Mouse (Mus musculus) heart, embryonic 12.5 days (tissue): ENCODE data around the gene Tek. TPM values are rescaled to one million over a fixed set of nuclear protein-coding genes. Genes with fewer than 3 reads are reported as not detected.

Experiments
- ATAC-seq: fragments of 200-750 bp; cut with Nextera tagmentation; 2 replicates; pipeline ENCODE4 v1.8.0; 2017; ENCODE audit warnings: moderate TSS enrichment, moderate library complexity; ENCODE audit not compliant: insufficient number of reproducible peaks, low FRiP score
- H3K27ac ChIP-seq: fragments of 300-500 bp; sonication (generic); 2 replicates; pipeline ENCODE4 v1.5.1; 2016; ENCODE audit warnings: mild to moderate bottlenecking, moderate library complexity; ENCODE audit not compliant: poor library complexity, severe bottlenecking
- H3K27me3 ChIP-seq: fragments of 300-500 bp; sonication (generic); replicated peaks from 2 replicates; pipeline ENCODE4 v1.6.1; 2016; ENCODE audit warnings: mild to moderate bottlenecking, moderate library complexity
- H3K36me3 ChIP-seq: fragments of 300-500 bp; sonication (generic); 2 replicates; pipeline ENCODE4 v1.6.1; 2016; ENCODE audit warnings: mild to moderate bottlenecking, moderate library complexity
- H3K4me1 ChIP-seq: fragments of 300-500 bp; sonication (generic); replicated peaks from 2 replicates; pipeline ENCODE4 v1.6.1; 2016; ENCODE audit warnings: mild to moderate bottlenecking
- H3K4me2 ChIP-seq: fragments of 300-500 bp; sonication (generic); 2 replicates; pipeline ENCODE4 v1.6.1; 2016; ENCODE audit warnings: mild to moderate bottlenecking, moderate library complexity
- H3K4me3 ChIP-seq: fragments of 300-500 bp; sonication (generic); 2 replicates; pipeline ENCODE4 v1.5.1; 2016; ENCODE audit warnings: mild to moderate bottlenecking
- H3K9ac ChIP-seq: fragments of 300-500 bp; sonication (generic); 2 replicates; pipeline ENCODE4 v1.6.1; 2016; ENCODE audit warnings: mild to moderate bottlenecking, moderate library complexity
- H3K9me3 ChIP-seq: fragments of 300-500 bp; sonication (generic); replicated peaks from 2 replicates; pipeline ENCODE4 v1.6.1; 2016; ENCODE audit warnings: mild to moderate bottlenecking, moderate library complexity
- WGBS: fragments of 180-500 bp; shearing (Covaris S2); methylation state at CpG from one replicate; pipeline ENCODE4 v1.1.7; 2016; 5-methylcytosine and 5-hydroxymethylcytosine counted together
- polyA plus RNA-seq: library from polyadenylated mRNA; unstranded; fragments of >200 nt; fragmentation: Nextera tagmentation; extraction: Ambion mirVana; gene quantifications from 2 replicates; pipeline ENCODE4 v1.2.1, GENCODE M21; 2016

The Tek gene
- polyA plus RNA-seq, 1 experiment from 2014 or later: 66.6 TPM

DNA sequence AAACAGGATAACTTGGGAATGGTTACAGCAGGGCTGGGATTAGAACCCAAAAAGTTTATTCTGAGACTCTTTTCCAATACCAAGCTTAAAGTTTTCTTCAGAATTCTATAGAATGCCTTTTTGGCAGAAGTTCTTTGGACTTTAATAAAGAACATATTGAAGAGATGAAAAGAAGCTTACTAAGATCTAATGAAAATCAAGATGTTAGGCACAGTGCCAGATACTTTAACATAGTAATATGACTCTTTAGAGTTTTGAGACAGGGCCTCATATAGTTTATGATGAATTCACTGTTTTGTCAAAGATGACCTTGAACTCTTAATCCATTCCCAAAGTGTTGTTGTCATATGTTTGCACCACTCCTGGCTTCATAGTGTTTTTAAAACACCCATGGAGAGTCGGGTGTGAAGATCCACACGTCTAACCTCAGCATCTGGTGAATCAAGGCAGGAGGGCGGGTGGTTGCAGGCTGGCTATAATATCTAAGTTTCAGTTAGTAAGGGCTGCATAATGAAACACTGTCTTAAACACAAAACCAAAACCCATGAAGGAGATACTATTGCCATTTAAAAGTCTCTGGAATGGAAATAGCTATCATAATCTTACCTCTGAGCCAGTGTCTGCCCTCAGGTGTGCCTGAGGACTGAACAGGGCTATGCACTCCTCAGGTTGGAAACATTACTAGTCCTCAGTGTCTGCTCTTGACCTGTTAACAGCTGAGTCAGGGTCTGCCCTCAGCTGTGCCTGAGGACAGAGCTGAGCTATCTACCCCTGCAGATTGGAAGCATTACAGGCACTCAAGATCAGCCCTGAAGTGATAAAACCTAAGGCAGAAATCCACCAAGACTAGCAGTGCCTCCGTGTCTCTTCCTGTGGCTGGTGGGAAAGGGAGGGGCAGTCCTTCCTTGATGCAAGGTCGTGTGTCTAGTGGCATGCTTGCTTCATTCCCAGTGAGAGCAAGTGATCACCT is 1.5 kb upstream of the Tek start:
- 38% methylated on average over 5 of the region's 5 CpGs for WGBS
- Histone ChIP-seq H3K9me3 (no peaks in the 10 kb centered on the region), H3K27me3 (no peaks in the 10 kb centered on the region), H3K36me3 (no peaks in the 10 kb centered on the region), H3K4me1 (peaks cover 21% of the 10 kb centered on the region), H3K9ac (no peak overlapping the region), H3K27ac (peak overlapping the region; percentile 32; the same call in 1 of the 2 replicates), H3K4me2 (no peak overlapping the region), H3K4me3 (no peak overlapping the region)
- ATAC-seq: no peak

DNA sequence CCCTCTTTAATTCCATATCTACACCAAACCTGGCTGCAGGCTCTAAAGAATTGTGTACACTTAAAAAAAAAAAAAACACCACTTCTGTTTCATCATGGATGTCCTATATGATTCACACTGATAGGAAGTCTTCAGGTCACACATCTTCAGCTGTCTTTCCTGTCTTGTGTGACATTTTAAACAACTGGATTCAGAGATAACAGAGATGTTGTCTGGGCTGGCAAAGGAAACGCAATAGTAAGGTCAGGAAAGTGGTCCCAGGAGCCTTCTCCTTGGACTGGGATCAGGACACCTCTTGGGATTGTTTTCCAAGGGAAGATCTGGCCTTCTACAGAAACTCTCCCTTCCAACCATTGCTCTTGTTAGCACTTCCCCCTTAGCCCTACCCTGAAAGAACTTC is 2.7 kb downstream of the Tek start:
- H3K4me3 ChIP-seq: peak overlapping the region; percentile 39
- H3K4me2 ChIP-seq: peak overlapping the region; percentile 49
- peaks cover 37% of the 10 kb centered on the region for H3K4me1 ChIP-seq
- H3K36me3 ChIP-seq: no peaks in the 10 kb centered on the region
- ATAC-seq: no peak
- no peaks in the 10 kb centered on the region for H3K27me3 ChIP-seq
- WGBS: 40% methylated on average over 1 of the region's 1 CpGs
- H3K9ac ChIP-seq: no peak overlapping the region
- H3K27ac ChIP-seq: 0 out of 2 replicates have a peak overlapping the region, but pooled peaks have one; percentile 5
- H3K9me3 ChIP-seq: no peaks in the 10 kb centered on the region

DNA sequence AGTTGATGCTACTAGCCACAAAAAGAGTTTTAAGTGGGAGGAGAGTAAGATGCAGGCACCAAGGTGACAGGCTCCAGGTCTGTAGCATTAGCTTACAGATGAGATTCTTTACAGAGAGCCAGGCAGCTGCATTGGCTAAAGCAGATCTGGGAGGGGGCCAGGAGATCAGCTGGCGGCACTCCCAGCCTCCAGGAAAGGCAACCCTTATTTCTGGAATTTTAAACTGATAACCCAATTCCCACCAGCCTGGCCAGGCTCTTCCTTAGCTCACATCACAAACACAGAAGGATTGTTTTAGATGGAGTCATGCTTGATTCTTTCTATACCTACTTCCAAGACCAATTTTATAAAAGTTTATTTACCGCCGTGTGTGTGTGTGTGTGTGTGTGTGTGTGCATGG is 6.7 kb downstream of the Tek start:
- Histone ChIP-seq H3K4me1 (peaks cover 30% of the 10 kb centered on the region), H3K36me3 (no peaks in the 10 kb centered on the region), H3K27ac (peak overlapping the region; percentile 80), H3K9me3 (no peaks in the 10 kb centered on the region), H3K9ac (no peak overlapping the region), H3K4me3 (no peak overlapping the region), H3K27me3 (no peaks in the 10 kb centered on the region), H3K4me2 (peak overlapping the region; percentile 41)
- WGBS: 40% methylated on average over 3 of the region's 3 CpGs
- peak; percentile 79 for ATAC-seq

DNA sequence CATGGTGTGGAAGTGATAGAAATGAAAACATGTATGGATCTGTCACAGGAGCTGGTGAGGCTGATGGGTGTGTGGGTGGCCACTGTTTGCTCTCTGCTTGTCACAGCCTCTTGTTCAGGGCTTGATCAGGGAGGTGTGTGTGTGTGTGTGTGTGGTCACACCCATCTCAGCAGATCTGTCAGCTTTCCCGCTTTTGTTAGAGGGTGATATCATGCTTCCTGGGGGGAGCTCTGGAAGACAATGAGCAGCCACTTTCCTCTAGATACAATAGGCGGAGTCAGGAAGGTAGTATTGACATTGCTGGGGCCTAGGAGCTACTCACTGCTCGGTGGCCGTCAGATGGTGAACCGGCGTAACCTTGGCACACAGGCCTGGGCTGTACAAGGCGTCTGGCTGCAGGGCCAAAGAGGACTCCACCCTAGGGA is 7.3 kb downstream of the Tek start:
- WGBS: 34% methylated on average over 7 of the region's 7 CpGs
- Histone ChIP-seq H3K4me2 (peak overlapping the region; percentile 41), H3K4me3 (no peak overlapping the region), H3K9ac (no peak overlapping the region), H3K4me1 (peaks cover 35% of the 10 kb centered on the region), H3K27me3 (no peaks in the 10 kb centered on the region), H3K9me3 (no peaks in the 10 kb centered on the region), H3K36me3 (no peaks in the 10 kb centered on the region), H3K27ac (peak overlapping the region; percentile 80)
- peak; percentile 87 for ATAC-seq

DNA sequence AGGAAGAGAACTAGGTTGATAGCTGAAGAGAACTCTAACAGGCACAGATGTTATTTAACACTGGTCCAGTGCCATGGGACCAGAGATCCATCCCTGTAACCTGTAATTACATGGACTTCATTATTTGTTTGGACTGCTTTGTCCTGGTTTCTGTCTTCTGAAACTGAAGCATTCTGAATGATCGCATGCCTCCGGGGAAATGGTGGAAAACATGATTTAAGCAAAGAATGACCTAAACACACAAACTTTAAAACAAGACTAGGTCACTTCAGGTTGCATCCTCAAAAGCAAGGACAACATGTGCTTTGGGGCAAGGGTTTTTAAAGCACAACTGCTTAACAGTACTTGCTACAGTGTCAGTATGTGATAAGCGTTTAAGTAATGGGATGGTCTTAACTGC is 8.2 kb downstream of the Tek start:
- Histone ChIP-seq H3K9ac (no peak overlapping the region), H3K4me1 (peaks cover 39% of the 10 kb centered on the region), H3K27me3 (no peaks in the 10 kb centered on the region), H3K4me3 (no peak overlapping the region), H3K36me3 (no peaks in the 10 kb centered on the region), H3K4me2 (no peak overlapping the region), H3K27ac (no peak overlapping the region), H3K9me3 (no peaks in the 10 kb centered on the region)
- no peak for ATAC-seq
- 77% methylated on average over 3 of the region's 3 CpGs for WGBS

DNA sequence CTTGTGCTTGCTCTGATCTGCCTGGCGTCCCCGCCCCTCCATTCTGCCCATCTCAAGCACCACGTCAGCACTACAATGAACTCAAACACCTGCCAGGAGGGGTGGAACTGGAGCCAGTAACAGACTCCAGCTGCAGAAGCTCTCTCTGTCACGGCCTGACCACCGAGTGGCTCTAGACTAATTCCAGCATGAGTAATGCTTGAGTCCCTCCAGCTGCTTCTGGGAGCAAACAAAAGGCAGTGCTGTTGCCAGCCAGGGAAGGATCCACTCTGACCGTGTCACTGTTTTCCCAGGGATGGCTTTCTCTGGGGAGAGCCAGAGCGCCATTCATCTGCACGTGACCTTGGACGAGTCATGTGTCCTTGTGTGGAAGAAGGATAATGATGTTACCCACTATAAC is 13.4 kb downstream of the Tek start:
- ATAC-seq: peak; percentile 81
- Histone ChIP-seq H3K9me3 (no peaks in the 10 kb centered on the region), H3K4me3 (no peak overlapping the region), H3K4me2 (peak overlapping the region; percentile 17), H3K36me3 (no peaks in the 10 kb centered on the region), H3K4me1 (peaks cover 22% of the 10 kb centered on the region), H3K9ac (no peak overlapping the region), H3K27ac (peak overlapping the region; percentile 25), H3K27me3 (no peaks in the 10 kb centered on the region)
- 30% methylated on average over 9 of the region's 9 CpGs for WGBS

DNA sequence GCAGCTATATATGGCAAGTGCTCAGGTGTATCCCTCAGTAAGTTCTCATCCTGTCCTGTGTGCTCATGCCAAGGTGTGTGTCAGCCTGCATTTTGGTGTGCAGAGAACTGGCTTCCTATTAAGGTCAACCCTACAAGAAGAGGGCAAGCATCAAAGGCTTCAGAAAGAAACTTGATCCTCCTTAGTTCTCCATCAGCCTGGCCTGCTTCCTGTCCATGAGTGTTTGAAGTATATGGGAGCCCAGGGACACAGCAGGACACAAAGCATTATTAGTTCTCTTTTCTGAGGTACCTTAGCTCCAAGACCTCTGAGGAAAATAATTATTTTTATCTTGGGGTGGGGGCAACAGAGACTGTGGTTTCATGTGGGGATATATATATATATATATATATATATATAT is 26.1 kb downstream of the Tek start:
- Histone ChIP-seq H3K27ac (no peak overlapping the region), H3K9me3 (peaks cover 3% of the 10 kb centered on the region; the same call in 1 of the 2 replicates), H3K4me2 (no peak overlapping the region), H3K9ac (no peak overlapping the region), H3K4me3 (no peak overlapping the region), H3K4me1 (0 out of 2 replicates have a peak, but pooled peaks cover 5% of the 10 kb centered on the region), H3K36me3 (no peaks in the 10 kb centered on the region; the same call in 1 of the 2 replicates), H3K27me3 (no peaks in the 10 kb centered on the region)
- no peak for ATAC-seq

DNA sequence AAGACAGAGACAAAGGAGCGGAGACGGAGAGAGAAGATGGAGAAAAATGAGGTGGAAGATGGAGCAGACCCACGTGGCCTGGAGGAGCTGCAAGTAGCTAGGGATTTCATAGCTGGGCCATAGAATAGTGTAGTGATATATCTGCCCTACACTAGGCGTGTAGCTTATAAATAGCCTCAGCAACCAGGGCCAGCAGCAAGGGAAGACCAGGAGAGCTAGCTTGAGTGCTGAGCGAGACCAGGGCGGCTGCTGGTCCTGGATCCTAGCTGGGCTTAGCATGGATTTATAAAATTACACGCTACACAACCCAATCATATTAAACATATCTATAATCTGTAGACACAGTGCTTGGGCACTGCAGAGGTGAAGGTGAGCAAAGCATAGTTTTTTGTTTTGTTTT is 27.1 kb downstream of the Tek start:
- WGBS: 70% methylated on average over 7 of the region's 7 CpGs
- no peaks in the 10 kb centered on the region; the same call in 1 of the 2 replicates for H3K36me3 ChIP-seq
- H3K4me2 ChIP-seq: no peak overlapping the region
- H3K9me3 ChIP-seq: peaks cover 3% of the 10 kb centered on the region; the same call in 1 of the 2 replicates
- ATAC-seq: no peak
- no peak overlapping the region for H3K27ac ChIP-seq
- no peak overlapping the region for H3K4me3 ChIP-seq
- no peak overlapping the region for H3K9ac ChIP-seq
- 0 out of 2 replicates have a peak, but pooled peaks cover 5% of the 10 kb centered on the region for H3K4me1 ChIP-seq
- H3K27me3 ChIP-seq: no peaks in the 10 kb centered on the region

DNA sequence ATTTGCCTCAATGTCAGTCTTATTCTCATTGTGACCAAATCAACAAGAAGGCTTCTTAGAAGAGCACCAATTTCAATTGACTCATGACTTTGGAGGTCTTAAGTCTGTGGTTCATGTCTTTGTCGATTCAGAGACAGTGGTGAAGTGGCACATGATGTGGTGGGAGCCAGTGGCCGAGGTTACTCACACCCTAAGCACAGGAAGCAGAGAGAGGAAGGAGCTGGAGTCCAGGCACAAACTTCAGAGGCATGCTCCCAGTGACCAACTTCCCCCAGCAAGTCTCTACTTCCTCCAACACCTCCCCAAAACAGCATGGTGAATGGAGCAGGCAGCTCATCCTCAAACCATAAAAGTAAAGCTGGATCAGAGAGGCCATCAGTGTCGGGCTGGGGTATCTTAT is 29.5 kb downstream of the Tek start:
- Histone ChIP-seq H3K4me1 (0 out of 2 replicates have a peak, but pooled peaks cover 5% of the 10 kb centered on the region), H3K9ac (no peak overlapping the region), H3K27me3 (no peaks in the 10 kb centered on the region), H3K27ac (no peak overlapping the region), H3K4me2 (no peak overlapping the region), H3K36me3 (no peaks in the 10 kb centered on the region; the same call in 1 of the 2 replicates), H3K4me3 (no peak overlapping the region), H3K9me3 (peaks cover 3% of the 10 kb centered on the region; the same call in 1 of the 2 replicates)
- WGBS: 62% methylated on average over 3 of the region's 3 CpGs
- ATAC-seq: no peak

DNA sequence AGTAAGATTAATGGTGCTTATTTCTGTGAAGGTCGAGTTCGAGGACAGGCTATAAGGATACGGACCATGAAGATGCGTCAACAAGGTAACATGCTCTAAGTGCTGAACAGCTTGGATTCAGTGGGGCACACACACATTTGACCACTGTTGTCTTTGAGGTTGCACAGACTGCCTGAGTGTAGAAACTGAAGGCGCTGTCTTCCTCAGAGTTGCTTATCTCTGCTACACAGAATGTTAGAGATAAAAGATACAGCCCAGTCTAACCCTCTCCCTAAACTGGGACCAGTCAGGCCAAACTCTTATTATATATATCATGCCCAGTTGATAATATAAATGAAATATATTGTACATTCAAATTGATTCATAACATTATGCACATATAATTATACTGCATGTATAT is 42.0 kb downstream of the Tek start:
- H3K9me3 ChIP-seq: 0 out of 2 replicates have a peak, but pooled peaks cover 2% of the 10 kb centered on the region
- ATAC-seq: no peak
- H3K27ac ChIP-seq: no peak overlapping the region
- no peak overlapping the region for H3K4me2 ChIP-seq
- no peaks in the 10 kb centered on the region for H3K4me1 ChIP-seq
- 74% methylated on average over 5 of the region's 5 CpGs for WGBS
- no peak overlapping the region for H3K9ac ChIP-seq
- peaks cover 16% of the 10 kb centered on the region; the same call in 1 of the 2 replicates for H3K36me3 ChIP-seq
- no peak overlapping the region for H3K4me3 ChIP-seq
- no peaks in the 10 kb centered on the region for H3K27me3 ChIP-seq

DNA sequence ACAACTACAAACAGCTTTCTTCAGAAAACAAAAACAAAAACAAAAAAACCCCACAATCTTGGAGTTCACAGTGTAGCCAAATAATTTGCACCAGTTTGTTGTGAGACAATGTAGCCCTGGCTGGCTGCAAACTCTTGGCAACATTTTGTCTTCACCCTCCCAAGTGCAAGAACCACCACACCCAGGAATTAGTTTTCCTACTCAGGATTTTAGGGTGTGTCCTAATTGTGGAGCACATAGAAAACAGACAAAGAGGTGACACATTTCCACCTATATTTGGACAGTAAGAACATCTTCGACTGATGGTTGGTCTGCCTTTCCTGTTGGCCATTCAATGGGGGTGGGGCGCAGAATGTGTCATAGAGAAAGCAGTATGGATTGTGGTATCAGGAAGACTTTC is 46.8 kb downstream of the Tek start:
- H3K36me3 ChIP-seq: peaks cover 35% of the 10 kb centered on the region
- no peak overlapping the region for H3K27ac ChIP-seq
- 84% methylated on average over 2 of the region's 2 CpGs for WGBS
- H3K4me1 ChIP-seq: no peaks in the 10 kb centered on the region
- no peaks in the 10 kb centered on the region for H3K27me3 ChIP-seq
- H3K9me3 ChIP-seq: 0 out of 2 replicates have a peak, but pooled peaks cover 5% of the 10 kb centered on the region
- no peak for ATAC-seq
- no peak overlapping the region for H3K4me2 ChIP-seq
- H3K4me3 ChIP-seq: no peak overlapping the region
- H3K9ac ChIP-seq: no peak overlapping the region
